Mouse (Mus musculus): ENCODE data around the gene Rnf123. TPM values are rescaled to one million over a fixed set of nuclear protein-coding genes. Genes with fewer than 3 reads are reported as not detected.
A peak's percentile ranks its signal among the peaks of the same experiment; 100 is the strongest.

Rnf123 gene
- total and polyA plus RNA-seq, 2 experiments from 2014 or later: 41.8 to 60.4 TPM

DNA sequence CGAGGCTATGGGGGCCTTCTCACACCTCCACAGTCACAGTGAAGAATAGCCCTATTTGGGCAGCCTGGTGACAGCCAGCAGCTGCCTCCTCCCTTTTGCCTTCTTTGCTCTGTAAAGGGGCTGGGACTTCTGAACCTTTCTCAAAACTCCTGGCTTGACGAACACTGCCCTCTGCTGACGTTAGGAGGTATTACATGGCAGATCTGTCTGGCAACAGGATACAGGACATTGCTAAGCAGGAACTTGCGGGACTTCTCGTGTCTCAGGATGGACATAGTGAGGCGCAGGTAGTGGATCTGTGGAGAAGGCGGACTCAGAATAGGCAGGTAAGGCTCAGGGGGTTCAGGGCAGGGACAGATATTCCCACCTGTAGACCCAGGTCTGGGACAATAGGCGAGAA, 15.2 kb downstream of the Rnf123 start:
- Histone ChIP-seq H3K4me1 (ENCODE audit: insufficient read depth, low read length) (no peaks in the 10 kb centered on the region), H3K9ac (replicated peaks; ENCODE audit: low read length) (no peak overlapping the region), H3K27me3 (ENCODE audit: insufficient read depth, low read length) (no peaks in the 10 kb centered on the region), H3K9me3 (ENCODE audit: low read length) (no peaks in the 10 kb centered on the region), H3K36me3 (ENCODE audit: insufficient read depth, low read length) (peaks cover 31% of the 10 kb centered on the region), H3K4me3 (ENCODE audit: low read length) (no peak overlapping the region), H3K4me2 (ENCODE audit: low read depth, low read length) (no peak overlapping the region), H3K27ac (no peak overlapping the region)
- DNase-seq (ENCODE audit: low spot score): peak; percentile 89
- TF ChIP-seq CTCF (IDR thresholded peaks at IDR 0.05; ENCODE audit: low read depth): peak; percentile 98
- WGBS: 18% methylated on average over 8 of the region's 8 CpGs
- ATAC-seq: peak; percentile 19; the same call in 1 of the 2 replicates

DNA sequence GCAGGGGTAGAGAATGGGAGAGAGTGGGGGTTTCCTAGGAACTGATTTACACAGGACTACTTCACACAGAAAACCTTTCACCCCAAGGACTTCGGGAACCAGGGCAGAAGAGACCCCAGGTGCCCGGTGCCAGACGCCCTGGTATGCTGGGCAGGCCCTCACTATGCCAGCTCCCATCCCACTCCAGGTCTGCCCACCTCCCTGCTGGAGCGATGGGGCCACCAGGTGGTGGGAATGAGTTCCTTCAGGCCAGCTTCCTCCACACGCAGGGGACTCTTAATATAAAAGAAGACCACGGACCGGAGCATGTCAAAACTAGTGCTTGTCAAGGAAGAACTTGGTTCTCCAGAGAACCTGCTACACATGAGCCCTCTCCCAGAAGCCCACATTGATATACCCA, 15.9 kb downstream of the Rnf123 start:
- ATAC-seq: no peak
- Histone ChIP-seq H3K4me2 (ENCODE audit: low read depth, low read length) (no peak overlapping the region), H3K27me3 (ENCODE audit: insufficient read depth, low read length) (no peaks in the 10 kb centered on the region), H3K4me1 (ENCODE audit: insufficient read depth, low read length) (no peaks in the 10 kb centered on the region), H3K9ac (replicated peaks; ENCODE audit: low read length) (no peak overlapping the region), H3K9me3 (ENCODE audit: low read length) (no peaks in the 10 kb centered on the region), H3K4me3 (ENCODE audit: low read length) (no peak overlapping the region), H3K27ac (no peak overlapping the region), H3K36me3 (ENCODE audit: insufficient read depth, low read length) (peaks cover 38% of the 10 kb centered on the region)
- DNase-seq (ENCODE audit: low spot score): no peak
- 75% methylated on average over 7 of the region's 7 CpGs for WGBS
- no peak for TF ChIP-seq CTCF (IDR thresholded peaks at IDR 0.05; ENCODE audit: low read depth)

DNA sequence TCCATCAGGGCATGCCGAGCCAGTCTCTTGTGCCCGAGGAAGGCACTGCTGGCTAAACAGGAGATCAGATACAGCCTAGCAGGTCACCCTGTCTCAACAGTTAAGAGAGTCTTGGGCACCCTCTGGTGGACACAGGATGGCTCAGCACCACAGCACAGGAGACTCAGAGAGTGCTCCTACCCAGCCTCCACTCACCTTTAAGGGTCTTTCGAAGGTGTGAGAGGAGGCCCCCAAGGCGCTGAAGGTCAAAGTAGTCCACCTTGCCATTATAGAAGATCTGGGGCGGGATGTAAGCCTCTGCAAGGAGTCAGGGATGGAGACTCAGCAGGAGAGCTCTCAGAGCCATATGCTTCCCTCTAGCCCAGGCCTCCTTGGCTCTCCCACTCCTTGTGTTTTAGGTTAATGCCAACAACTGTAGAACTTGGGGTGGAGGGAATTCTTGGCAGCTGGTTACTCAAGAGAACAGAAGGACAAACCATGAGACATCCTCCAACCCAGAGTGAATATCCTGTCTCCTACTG, 17.6 kb downstream of the Rnf123 start:
- H3K4me1 ChIP-seq (ENCODE audit: insufficient read depth, low read length): no peaks in the 10 kb centered on the region
- H3K4me2 ChIP-seq (ENCODE audit: low read depth, low read length): no peak overlapping the region
- H3K9me3 ChIP-seq (ENCODE audit: low read length): no peaks in the 10 kb centered on the region
- H3K27ac ChIP-seq: no peak overlapping the region
- no peak overlapping the region for H3K4me3 ChIP-seq (ENCODE audit: low read length)
- H3K36me3 ChIP-seq (ENCODE audit: insufficient read depth, low read length): peaks cover 31% of the 10 kb centered on the region
- H3K9ac ChIP-seq (replicated peaks; ENCODE audit: low read length): no peak overlapping the region
- DNase-seq (ENCODE audit: low spot score) (peak; percentile 79), ATAC-seq (peak; percentile 77)
- 31% methylated on average over 5 of the region's 5 CpGs for WGBS
- no peaks in the 10 kb centered on the region for H3K27me3 ChIP-seq (ENCODE audit: insufficient read depth, low read length)
- TF ChIP-seq CTCF (IDR thresholded peaks at IDR 0.05; ENCODE audit: low read depth): peak; percentile 79

DNA sequence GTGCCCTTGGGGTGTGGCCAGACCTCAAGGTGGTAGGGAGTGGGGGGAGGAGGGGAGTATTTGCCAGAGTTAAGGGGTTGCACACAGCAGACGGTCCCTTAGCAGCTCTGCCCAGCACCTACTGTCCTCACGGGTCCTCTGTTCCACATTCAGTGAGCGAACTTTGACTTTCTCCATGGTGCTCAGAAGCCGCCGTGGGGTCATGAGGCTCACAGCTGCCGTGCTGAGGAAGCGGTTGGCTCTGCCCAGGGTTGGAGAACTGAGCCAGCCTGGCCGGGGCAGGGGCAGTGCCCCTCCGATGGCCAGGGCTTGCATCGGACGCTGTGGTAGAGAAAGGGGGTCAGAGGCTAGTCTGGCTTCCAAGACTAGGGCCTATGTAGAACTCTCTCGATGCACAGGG, 19.8 kb downstream of the Rnf123 start:
- peaks cover 31% of the 10 kb centered on the region for H3K36me3 ChIP-seq (ENCODE audit: insufficient read depth, low read length)
- H3K4me1 ChIP-seq (ENCODE audit: insufficient read depth, low read length): no peaks in the 10 kb centered on the region
- no peak overlapping the region for H3K9ac ChIP-seq (replicated peaks; ENCODE audit: low read length)
- no peak overlapping the region for H3K4me3 ChIP-seq (ENCODE audit: low read length)
- no peak overlapping the region for H3K4me2 ChIP-seq (ENCODE audit: low read depth, low read length)
- ATAC-seq: no peak
- no peak overlapping the region for H3K27ac ChIP-seq
- no peaks in the 10 kb centered on the region for H3K9me3 ChIP-seq (ENCODE audit: low read length)
- H3K27me3 ChIP-seq (ENCODE audit: insufficient read depth, low read length): no peaks in the 10 kb centered on the region
- 88% methylated on average over 12 of the region's 12 CpGs for WGBS
- DNase-seq (ENCODE audit: low spot score): no peak
- no peak for TF ChIP-seq CTCF (IDR thresholded peaks at IDR 0.05; ENCODE audit: low read depth)

DNA sequence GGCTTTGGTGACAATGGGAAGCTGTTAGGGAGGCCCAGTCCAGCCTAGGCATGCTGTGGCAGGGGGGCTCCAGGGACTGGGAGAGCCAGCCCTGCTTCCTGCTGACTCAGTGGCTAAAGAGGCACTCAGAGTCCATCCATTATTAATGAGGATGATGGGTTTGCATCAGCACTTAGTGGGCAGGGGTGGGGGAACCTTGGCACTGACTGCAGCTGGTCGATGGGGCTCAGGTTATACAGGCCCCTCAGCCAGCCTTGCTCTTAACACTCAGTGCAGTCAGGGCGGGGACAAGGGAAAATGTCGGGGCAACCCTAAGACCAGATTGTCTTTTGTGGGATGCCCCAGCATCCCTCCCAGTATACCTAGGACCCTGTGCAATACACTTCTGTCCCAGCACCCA, 21.0 kb downstream of the Rnf123 start:
- no peak overlapping the region for H3K4me2 ChIP-seq (ENCODE audit: low read depth, low read length)
- no peak overlapping the region for H3K27ac ChIP-seq
- DNase-seq (ENCODE audit: low spot score) (no peak), ATAC-seq (no peak)
- H3K27me3 ChIP-seq (ENCODE audit: insufficient read depth, low read length): no peaks in the 10 kb centered on the region
- TF ChIP-seq CTCF (IDR thresholded peaks at IDR 0.05; ENCODE audit: low read depth): no peak
- 87% methylated on average over 3 of the region's 3 CpGs for WGBS
- H3K9ac ChIP-seq (replicated peaks; ENCODE audit: low read length): no peak overlapping the region
- H3K9me3 ChIP-seq (ENCODE audit: low read length): no peaks in the 10 kb centered on the region
- H3K4me1 ChIP-seq (ENCODE audit: insufficient read depth, low read length): no peaks in the 10 kb centered on the region
- peaks cover 42% of the 10 kb centered on the region for H3K36me3 ChIP-seq (ENCODE audit: insufficient read depth, low read length)
- no peak overlapping the region for H3K4me3 ChIP-seq (ENCODE audit: low read length)

DNA sequence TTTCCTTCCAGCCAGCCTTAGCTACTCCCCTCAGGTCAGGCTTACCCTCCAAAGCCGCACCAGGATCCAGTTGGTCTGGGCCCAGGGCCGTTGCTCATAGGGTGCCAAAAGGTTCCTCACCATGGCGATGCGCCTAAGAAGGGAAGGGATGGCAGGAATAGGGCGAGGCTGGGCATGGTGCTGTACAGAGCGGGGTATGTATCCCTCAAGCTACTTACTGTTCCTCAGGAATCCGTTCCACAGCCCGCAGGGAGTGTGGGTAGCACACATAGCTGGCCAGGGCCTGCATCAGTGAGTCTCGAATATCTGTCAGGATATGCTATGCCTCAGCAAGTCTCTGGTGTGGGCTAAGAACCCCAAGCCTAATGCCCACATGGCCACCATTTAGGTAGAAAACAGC, 24.9 kb downstream of the Rnf123 start:
- H3K9ac ChIP-seq (replicated peaks; ENCODE audit: low read length): no peak overlapping the region
- no peak for DNase-seq (ENCODE audit: low spot score)

DNA sequence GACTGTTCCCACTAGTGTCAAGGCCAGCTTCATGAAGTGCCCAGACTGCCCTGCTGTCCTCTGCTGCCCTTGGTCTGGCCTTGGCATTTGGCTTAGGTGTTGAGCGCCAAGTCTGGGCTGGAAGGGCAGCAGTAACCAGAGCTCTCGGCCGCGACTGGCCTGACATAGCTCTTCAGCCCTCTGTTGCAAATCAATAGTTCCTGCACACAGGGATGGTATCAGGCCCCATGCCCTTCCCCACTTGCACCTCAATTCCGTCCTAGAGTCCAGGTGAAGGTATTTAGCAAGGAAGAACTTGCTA, 25.9 kb downstream of the Rnf123 start:
- DNase-seq (ENCODE audit: low spot score): no peak
- ATAC-seq: no peak
- Histone ChIP-seq H3K27ac (no peak overlapping the region), H3K4me1 (ENCODE audit: insufficient read depth, low read length) (no peaks in the 10 kb centered on the region), H3K4me2 (ENCODE audit: low read depth, low read length) (no peak overlapping the region), H3K4me3 (ENCODE audit: low read length) (no peak overlapping the region), H3K27me3 (ENCODE audit: insufficient read depth, low read length) (no peaks in the 10 kb centered on the region), H3K9me3 (ENCODE audit: low read length) (no peaks in the 10 kb centered on the region), H3K9ac (replicated peaks; ENCODE audit: low read length) (no peak overlapping the region), H3K36me3 (ENCODE audit: insufficient read depth, low read length) (peaks cover 52% of the 10 kb centered on the region)
- 91% methylated on average over 5 of the region's 5 CpGs for WGBS
- TF ChIP-seq CTCF (IDR thresholded peaks at IDR 0.05; ENCODE audit: low read depth): no peak

More for the DNA sequence above, 24.9 kb downstream of the Rnf123 start:
- no peak overlapping the region for H3K4me3 ChIP-seq (ENCODE audit: low read length)
- H3K4me1 ChIP-seq (ENCODE audit: insufficient read depth, low read length): no peaks in the 10 kb centered on the region
- no peak overlapping the region for H3K27ac ChIP-seq
- TF ChIP-seq CTCF (IDR thresholded peaks at IDR 0.05; ENCODE audit: low read depth): no peak
- peaks cover 62% of the 10 kb centered on the region for H3K36me3 ChIP-seq (ENCODE audit: insufficient read depth, low read length)
- H3K4me2 ChIP-seq (ENCODE audit: low read depth, low read length): no peak overlapping the region
- WGBS: 95% methylated on average over 9 of the region's 9 CpGs
- H3K9me3 ChIP-seq (ENCODE audit: low read length): no peaks in the 10 kb centered on the region
- H3K27me3 ChIP-seq (ENCODE audit: insufficient read depth, low read length): no peaks in the 10 kb centered on the region
- ATAC-seq: no peak

All from hindbrain, postnatal 0 days (tissue).